Mouse (Mus musculus): ENCODE results near the gene Ppp1r21.
A peak's percentile ranks its signal among the peaks of the same experiment; 100 is the strongest.

The Ppp1r21 gene

DNA sequence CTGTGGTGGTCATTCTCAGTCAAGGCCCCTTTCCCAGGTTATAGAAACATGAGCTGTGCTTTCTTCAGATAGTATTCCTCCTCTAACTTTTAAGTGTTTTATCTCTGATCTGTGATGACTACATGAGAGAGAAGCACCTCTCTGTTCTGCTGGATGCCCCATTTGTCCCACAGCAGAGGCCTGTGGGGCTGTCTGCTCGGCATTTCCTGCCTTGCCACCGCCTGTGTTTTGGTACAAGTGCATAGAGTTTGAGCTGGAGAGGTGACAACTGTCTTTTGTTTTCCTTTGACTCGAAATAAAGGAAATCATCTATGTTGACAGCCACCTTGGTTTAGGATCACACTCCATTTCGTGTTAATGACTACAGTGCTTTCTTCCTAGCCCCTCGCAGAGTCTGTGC, 44.9 kb downstream of the Ppp1r21 start:
- DNase-seq (ENCODE audit: low spot score): no peak

DNA sequence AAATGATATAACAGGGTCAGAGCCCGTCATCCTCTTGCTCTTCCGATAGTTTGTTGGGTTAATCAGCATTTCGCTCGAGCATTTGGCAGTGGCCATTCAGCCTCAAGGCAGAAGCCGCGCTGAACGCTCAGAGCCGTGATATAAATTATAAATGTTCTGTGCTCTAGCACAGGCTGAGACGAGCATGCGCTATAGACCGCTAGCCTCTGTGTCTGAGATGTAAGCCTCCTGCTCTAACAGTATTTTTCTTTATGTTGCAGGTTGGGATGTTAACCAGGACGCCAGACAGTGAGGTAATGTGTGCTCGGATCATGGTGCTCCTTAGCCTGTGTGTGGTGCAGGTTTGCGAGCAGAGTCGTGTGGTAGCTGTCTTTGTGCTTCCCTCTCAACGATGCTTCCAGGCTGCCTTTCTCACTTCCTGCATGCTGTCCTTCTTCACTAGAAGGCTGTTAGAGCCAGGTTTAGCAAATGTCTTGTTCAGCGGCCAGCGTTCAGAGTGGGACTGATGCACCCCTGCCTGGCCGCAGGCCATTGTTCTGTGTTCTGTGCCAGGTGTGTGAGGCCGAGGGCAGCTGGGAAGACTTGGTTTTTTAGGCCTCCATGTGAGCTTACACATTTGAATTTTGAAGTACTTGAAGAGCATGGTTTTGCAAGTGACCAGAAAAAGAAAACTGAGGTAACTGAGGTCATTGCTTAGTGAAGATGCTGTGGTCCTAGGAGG, 48.8 kb downstream of the Ppp1r21 start:
- no peak for DNase-seq (ENCODE audit: low spot score)

GRCm38 (mm10) chr17:88580556-88580955, 50.6 kb downstream of the Ppp1r21 start:
- DNase-seq (ENCODE audit: low spot score): no peak

GRCm38 (mm10) chr17:88581511-88582021, 51.6 kb downstream of the Ppp1r21 start:
- no peak for DNase-seq (ENCODE audit: low spot score)

DNA sequence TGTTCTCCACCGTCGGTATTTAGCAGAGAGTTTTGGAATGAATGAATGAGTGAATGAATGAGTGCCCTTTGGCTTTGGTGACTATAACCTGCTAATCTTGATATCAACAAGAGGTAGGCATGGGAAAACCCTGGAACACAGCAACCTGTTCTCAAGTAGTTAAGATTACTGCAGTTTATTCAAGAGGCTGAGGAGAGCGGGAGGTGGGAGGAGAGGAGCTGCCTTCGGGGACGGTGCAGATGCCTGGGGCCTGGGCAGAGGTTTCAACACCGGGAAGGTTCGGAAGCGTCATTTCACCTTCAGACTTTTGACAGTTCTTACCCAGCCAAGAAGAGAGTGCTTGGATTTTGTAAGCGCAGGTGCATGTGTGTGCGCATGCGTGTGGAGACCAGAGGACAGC, 53.1 kb downstream of the Ppp1r21 start:
- DNase-seq (ENCODE audit: low spot score): no peak

- no peak for DNase-seq (ENCODE audit: low spot score)
These were observed 53.5 kb downstream of the Ppp1r21 start for GRCm38 (mm10) chr17:88583411-88583810.

DNA sequence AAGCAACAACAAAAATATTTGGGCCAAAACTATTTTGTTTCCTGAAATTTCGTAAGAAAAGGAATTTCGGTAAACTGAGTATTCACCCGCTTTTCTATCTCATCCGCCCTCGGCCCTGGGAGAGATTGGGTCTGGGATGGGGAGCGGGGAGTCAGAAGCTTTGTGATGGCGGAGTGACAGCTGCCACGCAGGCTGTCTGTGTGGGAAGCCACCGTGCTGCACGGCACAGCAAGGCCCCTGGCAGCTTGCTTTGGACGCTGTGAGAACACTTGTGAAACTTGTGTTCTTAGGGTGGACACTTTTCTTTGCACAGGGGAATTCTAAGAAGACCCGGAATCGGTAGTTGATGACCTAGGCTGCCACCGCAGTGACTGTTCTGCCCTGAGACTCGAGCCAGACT, 57.5 kb downstream of the Ppp1r21 start:
- DNase-seq (ENCODE audit: low spot score): no peak

DNA sequence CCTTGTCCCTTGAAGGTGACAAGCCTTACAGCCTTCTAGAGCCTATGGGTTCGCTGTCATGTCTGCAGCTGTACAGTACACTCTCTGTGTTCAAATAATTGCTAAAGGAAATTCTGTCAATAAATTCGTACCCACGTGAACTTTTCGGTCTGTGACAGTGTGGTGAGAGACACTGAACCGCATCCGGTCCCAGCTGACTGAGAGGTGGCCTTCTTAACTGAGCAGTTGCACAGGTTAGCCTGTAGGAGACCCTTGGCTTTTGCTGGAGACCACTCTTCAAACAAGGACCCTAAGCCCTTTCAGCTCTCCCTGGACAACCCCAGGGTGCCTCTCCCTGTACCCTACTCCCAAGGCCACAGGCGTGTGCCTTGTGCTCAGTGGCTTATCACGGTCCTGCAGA, 58.3 kb downstream of the Ppp1r21 start:
- DNase-seq (ENCODE audit: low spot score): no peak

- no peak for DNase-seq (ENCODE audit: low spot score)
These were observed 60.3 kb downstream of the Ppp1r21 start for GRCm38 (mm10) chr17:88590251-88590650.

DNA sequence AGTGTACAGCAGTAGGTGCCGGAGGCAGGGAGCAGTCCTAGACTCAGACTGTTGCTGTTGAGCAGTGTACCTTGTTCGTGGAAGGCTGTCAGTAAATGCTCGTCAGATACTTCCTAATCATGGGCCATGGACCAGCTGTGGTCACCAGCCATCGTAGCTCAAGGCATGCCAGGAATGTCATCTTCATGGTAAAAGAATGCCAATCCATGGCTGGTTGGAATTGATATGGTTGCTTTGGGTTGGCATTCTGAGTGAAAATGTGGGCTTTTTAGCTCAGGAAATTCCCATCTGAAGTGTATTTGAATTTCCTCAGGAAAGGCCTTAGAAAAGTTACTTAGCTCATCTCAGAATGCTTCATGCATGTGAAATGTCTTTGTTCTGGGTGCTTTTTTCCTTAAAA, 65.2 kb downstream of the Ppp1r21 start:
- DNase-seq (ENCODE audit: low spot score): no peak

GRCm38 (mm10) chr17:88596068-88596467, 66.2 kb downstream of the Ppp1r21 start:
- DNase-seq (ENCODE audit: low spot score): no peak

DNA sequence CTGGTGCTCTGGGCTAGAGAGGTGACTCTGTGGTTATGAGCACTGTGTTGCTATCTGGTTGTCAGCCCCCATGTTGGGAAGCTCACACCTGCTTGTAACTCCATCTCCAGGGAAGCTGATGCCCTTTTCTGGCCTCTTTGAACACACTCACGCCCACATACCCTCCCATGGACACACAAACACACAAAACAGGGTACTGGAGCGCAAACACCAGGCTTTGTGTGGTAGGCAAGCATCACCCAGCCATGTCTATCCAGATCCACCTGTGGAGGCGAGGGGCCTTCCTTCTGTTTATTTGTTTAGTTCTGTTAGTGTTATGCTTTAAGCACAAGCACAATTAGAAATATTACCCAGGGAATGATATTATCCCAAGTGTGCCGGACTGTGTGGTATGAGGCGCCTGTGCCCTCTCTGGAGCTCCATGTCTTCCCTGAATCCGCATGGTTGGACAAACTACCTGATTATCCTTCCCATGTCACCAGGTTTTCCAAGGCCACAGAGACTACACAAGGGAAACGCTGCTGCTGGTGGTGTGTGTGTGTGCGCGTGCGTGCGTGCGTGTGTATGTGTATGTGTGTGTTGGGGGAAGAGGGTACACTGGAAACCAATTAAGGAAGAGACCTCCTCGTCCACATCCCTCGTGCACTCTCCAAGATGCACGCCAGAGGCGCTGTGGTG, 66.8 kb downstream of the Ppp1r21 start:
- no peak for DNase-seq (ENCODE audit: low spot score)

GRCm38 (mm10) chr17:88597222-88598055, 67.5 kb downstream of the Ppp1r21 start, which contains the start of gene Ston1:
Gene Ston1 (plus strand): TSS chr17:88597684.
- peak; percentile 74 for DNase-seq (ENCODE audit: low spot score)

- DNase-seq (ENCODE audit: low spot score): peak; percentile 6
These were observed 68.1 kb downstream of the Ppp1r21 start for GRCm38 (mm10) chr17:88598056-88598420.

DNA sequence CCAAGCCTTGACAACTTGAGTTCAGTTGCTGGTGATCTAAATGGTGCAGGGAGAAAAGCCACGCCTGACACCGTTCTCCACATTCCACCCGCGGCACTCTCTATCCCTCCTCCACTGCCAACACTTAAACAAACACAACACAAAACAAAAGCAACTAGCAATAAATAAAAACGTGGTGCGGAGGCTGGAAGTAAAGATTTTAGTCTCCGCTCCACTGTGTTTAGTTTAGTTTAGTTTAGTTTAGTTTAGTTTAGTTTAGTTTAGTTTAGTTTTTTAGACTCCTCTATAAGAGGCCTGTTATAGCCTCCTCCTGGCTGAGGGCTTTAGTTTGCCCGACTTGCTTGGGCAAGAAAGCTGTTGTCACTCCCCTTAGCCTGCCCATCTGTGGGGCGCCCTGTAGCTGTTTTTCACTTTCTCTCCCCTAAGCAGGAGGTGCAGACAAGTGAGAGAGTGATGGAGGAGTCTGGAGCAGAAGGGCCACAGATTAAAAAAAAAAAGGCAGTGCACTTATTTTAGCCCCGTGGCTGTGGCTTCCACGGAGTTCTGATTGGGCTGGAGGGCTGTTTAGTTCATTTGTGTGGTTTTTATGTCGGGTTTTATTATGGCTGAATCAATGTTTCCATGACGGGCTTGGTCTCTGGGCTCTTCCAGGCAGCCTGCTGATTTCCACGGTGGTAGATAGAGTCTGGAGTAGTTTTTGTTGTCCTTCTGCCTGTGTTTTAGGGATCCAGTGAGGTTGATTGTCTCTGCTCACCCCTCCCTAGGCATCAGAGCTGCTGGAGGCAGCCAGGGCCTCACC, 68.9 kb downstream of the Ppp1r21 start:
- DNase-seq (ENCODE audit: low spot score): no peak

DNA sequence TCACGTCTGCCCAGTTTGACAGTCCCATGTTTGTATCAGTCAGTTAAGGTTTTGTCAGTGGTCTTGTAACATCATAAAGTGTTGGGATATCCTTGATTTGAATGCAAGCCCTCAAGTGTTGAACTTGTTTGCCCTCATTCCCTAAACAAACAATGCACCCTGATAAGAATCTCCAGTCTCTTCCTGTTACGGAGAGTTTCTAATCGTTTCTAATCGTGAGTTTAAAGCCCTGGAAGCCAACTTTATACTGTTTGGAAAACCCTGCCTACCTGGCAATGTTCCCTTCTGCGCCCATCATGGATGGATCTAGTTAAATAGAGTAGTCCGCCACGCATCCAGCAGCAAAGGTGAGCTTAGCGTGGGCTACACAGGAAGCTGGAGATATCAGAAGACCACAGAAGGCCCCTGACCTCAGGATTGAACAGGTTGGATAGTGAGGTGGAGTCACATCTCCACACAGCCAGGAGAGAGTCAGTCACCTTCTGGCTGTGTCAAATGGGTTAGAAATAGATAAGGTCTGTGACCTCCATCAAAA, 70.6 kb downstream of the Ppp1r21 start:
- DNase-seq (ENCODE audit: low spot score): no peak

DNA sequence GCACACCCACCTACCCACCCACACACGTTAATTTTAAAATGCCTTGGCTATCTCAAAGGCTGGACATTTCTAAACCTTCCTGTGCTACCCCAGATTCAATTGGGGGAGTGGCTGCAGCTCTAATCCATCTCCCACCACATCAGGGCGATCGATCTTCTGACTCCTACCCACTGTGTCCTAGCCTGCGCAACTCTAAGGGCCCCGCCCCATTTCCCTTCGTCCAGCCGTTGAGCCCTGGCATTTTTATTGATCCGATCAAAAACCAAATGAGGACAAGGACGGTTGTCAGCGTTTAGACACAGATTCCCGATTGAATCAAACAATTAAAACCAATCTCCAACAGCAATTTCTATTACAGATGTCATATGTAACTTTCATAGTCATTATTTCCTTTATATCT, 74.0 kb downstream of the Ppp1r21 start:
- no peak for DNase-seq (ENCODE audit: low spot score)

DNA sequence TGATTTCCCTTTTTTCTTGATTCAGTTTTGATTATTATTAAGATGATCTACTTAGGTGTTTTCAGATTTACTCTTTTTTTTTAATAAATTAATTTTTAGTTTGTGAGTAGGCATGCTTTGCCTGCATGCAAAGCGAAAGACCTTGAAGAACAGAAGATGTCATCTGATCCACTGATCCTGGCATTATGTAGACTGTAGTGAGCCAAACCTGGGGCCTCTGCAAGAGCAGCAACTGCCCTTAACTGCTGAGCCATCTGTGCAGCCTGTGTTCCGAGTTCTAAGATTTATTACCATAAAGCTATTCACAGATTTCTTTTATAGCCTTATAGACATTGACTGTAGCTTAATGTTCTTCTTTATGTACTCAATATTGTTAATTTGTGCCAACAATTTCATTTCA, 76.1 kb downstream of the Ppp1r21 start:
- DNase-seq (ENCODE audit: low spot score): no peak

DNA sequence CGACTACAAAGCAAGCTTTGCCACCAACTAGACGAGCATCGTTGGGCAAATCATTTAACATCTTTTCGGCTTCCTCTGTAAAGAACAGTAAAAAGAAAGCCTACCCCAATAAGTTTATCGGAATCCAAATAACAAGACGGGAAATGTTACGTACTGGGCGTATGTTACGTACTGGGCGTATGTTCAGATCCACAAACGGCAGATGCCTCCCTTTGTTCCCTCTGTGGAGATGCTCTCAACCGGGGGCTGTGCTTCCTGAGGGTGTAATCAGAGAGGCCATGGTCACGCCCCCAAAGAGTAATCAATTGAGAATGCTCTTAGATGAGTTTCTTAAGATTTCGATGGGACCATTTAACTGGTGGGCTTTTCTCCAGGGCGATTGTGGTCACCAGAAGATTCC, 79.4 kb downstream of the Ppp1r21 start:
- DNase-seq (ENCODE audit: low spot score): no peak

DNA sequence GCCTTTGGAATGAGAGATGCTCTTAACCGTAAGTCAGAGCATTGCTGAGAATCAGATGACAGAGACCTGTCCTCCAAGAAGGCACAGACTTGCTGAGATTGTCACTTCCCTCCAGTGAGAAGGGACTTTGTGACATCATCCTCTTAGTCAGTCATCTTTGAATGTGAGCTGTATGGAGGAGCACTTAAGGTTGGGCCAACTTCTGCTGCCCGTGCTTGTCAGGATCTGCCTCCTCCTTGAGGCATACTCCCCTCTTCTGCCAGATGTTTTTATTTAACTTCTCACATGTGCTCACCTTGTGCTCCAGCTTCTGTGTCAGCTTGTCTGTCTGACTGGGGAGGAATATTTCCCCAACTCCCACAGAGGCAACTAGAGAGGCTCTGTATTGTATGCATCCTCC, 81.1 kb downstream of the Ppp1r21 start:
- DNase-seq (ENCODE audit: low spot score): no peak

DNA sequence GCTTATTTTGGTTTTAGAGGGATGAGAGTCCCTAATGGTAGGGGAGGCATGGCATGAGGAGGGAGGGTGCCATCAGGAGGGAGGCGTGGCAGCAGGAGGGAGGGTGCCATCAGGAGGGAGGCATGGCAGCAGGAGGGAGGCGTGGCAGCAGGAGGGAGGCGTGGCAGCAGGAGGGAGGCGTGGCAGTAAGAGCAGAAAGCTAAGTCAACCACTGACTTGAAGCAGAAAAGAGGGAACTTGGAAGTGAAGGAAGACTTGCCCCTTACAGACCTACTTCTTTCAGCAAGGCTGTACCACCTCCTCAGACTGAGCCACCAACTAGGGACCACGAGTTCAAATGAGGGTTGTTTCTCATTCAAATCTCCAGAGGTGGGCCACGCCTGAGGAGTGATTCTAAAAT, 83.3 kb downstream of the Ppp1r21 start:
- DNase-seq (ENCODE audit: low spot score): no peak

- DNase-seq (ENCODE audit: low spot score): no peak
These were observed 83.8 kb downstream of the Ppp1r21 start for GRCm38 (mm10) chr17:88613721-88614120.
